Mouse (Mus musculus) spleen, adult 12 weeks (tissue): ENCODE data around the gene Tgfb1.

Experiments used
- DNase-seq: peaks from one replicate; pipeline ENCODE4 v3.0.0; 2022; ENCODE audit warnings: low spot score

The Tgfb1 gene

DNA sequence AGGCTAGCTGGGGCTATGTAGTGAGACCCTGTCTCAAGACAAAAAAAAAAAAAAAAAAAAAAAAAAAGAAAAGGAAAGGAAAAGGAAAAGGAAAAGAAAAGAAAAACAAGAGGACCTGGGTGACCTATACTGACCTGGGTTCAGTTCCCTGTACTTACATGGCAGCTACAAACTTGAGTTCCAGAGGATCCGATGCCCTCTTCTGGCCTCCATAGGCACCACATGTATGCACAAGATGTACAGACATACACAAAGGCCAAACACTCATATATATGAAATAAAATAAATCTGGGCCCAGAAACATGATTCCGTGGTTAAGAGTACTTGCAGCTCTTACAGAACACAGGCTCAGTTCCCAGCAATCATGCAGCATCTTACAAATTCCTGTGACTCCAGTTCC is 50.1 kb downstream of the Tgfb1 start:
- DNase-seq, result no peak

GRCm38 (mm10) chr7:25738277-25738676 is 51.5 kb downstream of the Tgfb1 start:
- DNase-seq, result no peak

DNA sequence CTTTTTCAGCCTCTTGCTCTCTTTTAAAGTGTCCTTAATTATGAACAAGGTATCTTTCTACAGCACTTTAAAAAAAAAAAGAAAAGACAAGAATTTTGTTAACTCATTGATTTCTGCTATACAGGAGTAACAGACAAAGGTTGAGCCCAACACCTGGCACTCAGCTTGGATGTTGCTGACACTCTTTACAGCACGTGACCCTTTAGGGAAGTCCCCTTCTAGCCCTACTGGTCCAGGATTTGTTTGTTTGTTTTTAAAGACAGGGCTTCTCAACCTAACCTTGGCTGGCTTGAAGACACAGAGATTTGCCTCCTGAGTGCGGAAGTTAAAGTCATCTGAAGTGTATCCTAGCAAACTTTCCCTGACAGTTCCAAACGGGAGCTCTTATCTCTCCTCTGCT is 60.0 kb downstream of the Tgfb1 start:
- DNase-seq, result no peak

DNA sequence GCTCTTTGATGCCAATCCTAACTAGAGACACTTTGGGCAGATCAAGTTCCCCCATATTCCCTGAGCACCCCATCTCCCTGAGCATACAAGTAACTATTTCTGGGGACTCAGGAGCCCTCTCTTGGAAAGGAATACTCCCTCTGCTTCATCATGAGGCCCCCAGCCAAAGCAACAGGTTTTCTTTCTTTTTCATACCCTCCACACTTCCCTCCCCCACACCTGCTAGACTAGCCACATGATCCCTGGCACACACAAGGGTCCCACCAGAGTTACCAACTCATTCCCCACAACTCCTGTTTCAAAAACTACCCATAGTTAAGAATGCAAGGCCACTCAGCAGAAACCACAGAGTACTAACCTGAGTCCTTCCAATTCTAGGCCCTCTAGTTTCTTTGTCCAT is 66.3 kb downstream of the Tgfb1 start:
- no peak for DNase-seq

- no peak for DNase-seq
These were observed 67.0 kb downstream of the Tgfb1 start for GRCm38 (mm10) chr7:25753643-25754438.

DNA sequence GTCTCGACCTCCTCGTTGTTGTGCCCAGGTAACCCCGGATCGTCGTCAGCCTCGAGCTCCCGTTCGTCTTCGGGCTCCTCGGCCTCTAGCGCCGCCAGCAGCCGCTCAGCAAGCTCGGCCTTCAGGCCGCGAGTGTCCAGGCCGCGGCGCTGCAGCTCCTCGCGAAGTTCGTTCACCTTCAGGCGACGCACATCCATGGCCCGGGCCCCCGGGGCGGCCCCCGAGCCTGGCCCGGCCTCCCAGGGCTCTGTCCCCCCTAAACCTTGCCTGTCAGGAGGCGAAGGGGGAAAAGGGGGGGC is 67.6 kb downstream of the Tgfb1 start:
- no peak for DNase-seq
